Mouse (Mus musculus) neutrophil, adult 59 days (primary cell): ENCODE measurements around the gene Mamstr. TPM values are rescaled to one million over a fixed set of nuclear protein-coding genes. Genes with fewer than 3 reads are reported as not detected.

Experiments
- total RNA-seq, 2 experiments: library from RNA; stranded (reverse); gene quantifications; 1 replicate in 1 of 2; 2 replicates in 1 of 2; pipeline ENCODE4 v1.2.4; 2023

Mamstr gene
- under 1 TPM; 0.07 to 0.11 TPM for total RNA-seq

GRCm38 (mm10) chr7:45639561-45640027, at the start of gene Mamstr:
TSS of gene Mamstr (plus strand) at chr7:45639977.

GRCm38 (mm10) chr7:45617042-45617695, 22.6 kb upstream of the Mamstr start, which contains the start of gene Fut1:
TSS of gene Fut1 (plus strand) at chr7:45617289.

GRCm38 (mm10) chr7:45621443-45621842, 18.3 kb upstream of the Mamstr start, which contains the start of gene Izumo1:
TSS of gene Izumo1 (plus strand) at chr7:45621811.

GRCm38 (mm10) chr7:45627261-45627660, 12.5 kb upstream of the Mamstr start, which contains the start of gene Rasip1:
TSS of gene Rasip1 (plus strand) at chr7:45627488.

GRCm38 (mm10) chr7:45666161-45666560, 26.4 kb downstream of the Mamstr start, which contains the start of gene Fut2:
TSS of gene Fut2 (minus strand) at chr7:45666394.

GRCm38 (mm10) chr7:45683396-45684050, 43.7 kb downstream of the Mamstr start, which contains the start of gene Ntn5:
TSS of gene Ntn5 (plus strand) at chr7:45684022.

GRCm38 (mm10) chr7:45693921-45694591, 54.3 kb downstream of the Mamstr start, which contains the start of gene Sec1:
TSS of gene Sec1 (minus strand) at chr7:45694402.

Other genes with a start within 250 kb of the Mamstr start
- 100 to 1,000 TPM; 286 to 302 TPM for gene Snrnp70, start 244.2 kb upstream of the Mamstr start, total RNA-seq
- not detected for gene Kcna7, start 234.3 kb upstream of the Mamstr start, total RNA-seq
- gene Ntf5, start 226.3 kb upstream of the Mamstr start, total RNA-seq = not detected
- not detected for gene Lhb, start 219.2 kb upstream of the Mamstr start, total RNA-seq
- 10 to 100 TPM; 49.3 to 67.0 TPM for gene Gys1, start 205.1 kb upstream of the Mamstr start, total RNA-seq
- 10 to 100 TPM; 31.3 to 32.1 TPM for gene Ruvbl2, start 201.9 kb upstream of the Mamstr start, total RNA-seq
- gene Ftl1, start 180.1 kb upstream of the Mamstr start, total RNA-seq = 1,000 to 10,000 TPM; 1,155 to 1,244 TPM
- 10 to 100 TPM; 42.2 to 50.4 TPM for gene Bax, start 173.1 kb upstream of the Mamstr start, total RNA-seq
- gene Tulp2, start 158.1 kb upstream of the Mamstr start, total RNA-seq = not detected
- 1 to 10 TPM in 1 of 2 experiments, under 1 TPM in 1; 0.80 to 1.9 TPM for gene Gm45808, start 153.2 kb upstream of the Mamstr start, total RNA-seq
- gene Dhdh, start 151.2 kb upstream of the Mamstr start, total RNA-seq = 1 to 10 TPM; 6.0 to 7.5 TPM
- gene Nucb1, start 129.6 kb upstream of the Mamstr start, total RNA-seq = 100 to 1,000 TPM; 103 to 126 TPM
- 100 to 1,000 TPM; 173 to 218 TPM for gene Ppp1r15a, start 113.7 kb upstream of the Mamstr start, total RNA-seq
- not detected for gene Plekha4, start 113.6 kb upstream of the Mamstr start, total RNA-seq
- gene Hsd17b14, start 85.1 kb upstream of the Mamstr start, total RNA-seq = not detected
- gene Bcat2, start 69.8 kb upstream of the Mamstr start, total RNA-seq = 10 to 100 TPM; 32.2 to 35.8 TPM
- gene Fgf21, start 24.5 kb upstream of the Mamstr start, total RNA-seq = not detected
- gene Fut1, start 22.7 kb upstream of the Mamstr start, total RNA-seq = 1 to 10 TPM in 1 of 2 experiments, not detected in 1; 1.2 TPM
- under 1 TPM in 1 of 2 experiments, not detected in 1; 0.47 TPM for gene Izumo1, start 18.2 kb upstream of the Mamstr start, total RNA-seq
- 1 to 10 TPM; 2.6 to 2.7 TPM for gene Rasip1, start 12.5 kb upstream of the Mamstr start, total RNA-seq
- not detected for gene Fut2, start 26.4 kb downstream of the Mamstr start, total RNA-seq
- not detected for gene Ntn5, start 44.0 kb downstream of the Mamstr start, total RNA-seq
- under 1 TPM in 1 of 2 experiments, not detected in 1; 0.18 TPM for gene Sec1, start 54.4 kb downstream of the Mamstr start, total RNA-seq
- gene Car11, start 59.9 kb downstream of the Mamstr start, total RNA-seq = not detected
- 1 to 10 TPM; 7.5 to 9.2 TPM for gene Dbp, start 65.1 kb downstream of the Mamstr start, total RNA-seq
- gene Rpl18, start 75.5 kb downstream of the Mamstr start, total RNA-seq = 100 to 1,000 TPM; 750 to 815 TPM
- gene Sphk2, start 78.0 kb downstream of the Mamstr start, total RNA-seq = 10 to 100 TPM; 52.8 to 54.1 TPM
- under 1 TPM; 0.13 to 0.36 TPM for gene Fam83e, start 81.2 kb downstream of the Mamstr start, total RNA-seq
- not detected for gene Spaca4, start 85.8 kb downstream of the Mamstr start, total RNA-seq
- gene Lmtk3, start 143.8 kb downstream of the Mamstr start, total RNA-seq = under 1 TPM in 1 of 2 experiments, not detected in 1; 0.22 TPM
- not detected for gene Sult2b1, start 144.7 kb downstream of the Mamstr start, total RNA-seq
- 10 to 100 TPM; 90.5 to 95.6 TPM for gene Cyth2, start 174.6 kb downstream of the Mamstr start, total RNA-seq
- under 1 TPM; 0.22 to 0.40 TPM for gene Kcnj14, start 184.8 kb downstream of the Mamstr start, total RNA-seq
- 1 to 10 TPM; 6.7 to 7.6 TPM for gene Grwd1, start 191.0 kb downstream of the Mamstr start, total RNA-seq
- gene Kdelr1, start 232.8 kb downstream of the Mamstr start, total RNA-seq = 10 to 100 TPM; 68.9 to 69.8 TPM
- under 1 TPM; 0.13 to 0.29 TPM for gene Grin2d, start 238.4 kb downstream of the Mamstr start, total RNA-seq